Mouse (Mus musculus) forebrain, postnatal 0 days (tissue): ENCODE data around the gene Tmprss6. TPM values are rescaled to one million over a fixed set of nuclear protein-coding genes. Genes with fewer than 3 reads are reported as not detected.

Source experiments
- ATAC-seq: fragments of 200-750 bp; cut with Nextera tagmentation; 2 replicates; pipeline ENCODE4 v1.8.0; 2017; ENCODE audit warnings: mild to moderate bottlenecking, moderate library complexity
- DNase-seq: peaks from one replicate; pipeline ENCODE4 v3.0.0-alpha.2; 2015
- H3K27ac ChIP-seq: fragments of 300-500 bp; sonication (generic); 2 replicates; pipeline ENCODE4 v1.5.1; 2014; ENCODE audit warnings: low read depth, mild to moderate bottlenecking, antibody characterized with exemption, low read length, moderate library complexity, mixed read lengths
- H3K27me3 ChIP-seq: fragments of 300-500 bp; sonication (generic); 2 replicates; pipeline ENCODE4 v1.6.1; 2014; ENCODE audit warnings: mild to moderate bottlenecking, low read length, mixed read lengths; ENCODE audit not compliant: insufficient read depth
- H3K36me3 ChIP-seq: fragments of 300-500 bp; sonication (generic); 2 replicates; pipeline ENCODE4 v1.6.1; 2014; ENCODE audit warnings: mild to moderate bottlenecking, moderate library complexity; ENCODE audit not compliant: insufficient read depth
- H3K4me1 ChIP-seq: fragments of 300-500 bp; sonication (generic); 2 replicates; pipeline ENCODE4 v1.6.1; 2014; ENCODE audit warnings: antibody characterized with exemption; ENCODE audit not compliant: insufficient read depth
- H3K4me2 ChIP-seq: fragments of 300-500 bp; sonication (generic); 2 replicates; pipeline ENCODE4 v1.6.1; 2014; ENCODE audit warnings: low read depth, mild to moderate bottlenecking, moderate library complexity
- H3K4me3 ChIP-seq: fragments of 300-500 bp; sonication (generic); 2 replicates; pipeline ENCODE4 v1.5.1; 2014; ENCODE audit warnings: low read depth, low read length, mixed read lengths
- H3K9ac ChIP-seq: fragments of 300-500 bp; sonication (generic); 2 replicates; pipeline ENCODE4 v1.6.1; 2014; ENCODE audit warnings: mild to moderate bottlenecking
- H3K9me3 ChIP-seq: fragments of 300-500 bp; sonication (generic); 2 replicates; pipeline ENCODE4 v1.6.1; 2016; ENCODE audit warnings: low read length
- CTCF ChIP-seq: sonication (generic); IDR thresholded peaks from 2 replicates; pipeline ENCODE4 v1.5.1; 2016; ENCODE audit warnings: antibody characterized with exemption, control low read depth, low read depth
- WGBS: fragments of 180-500 bp; shearing (Covaris S2); extraction: QIAGEN DNeasy Blood & Tissue Kit; methylation state at CpG from one replicate; pipeline ENCODE4 v1.1.7; 2014; 5-methylcytosine and 5-hydroxymethylcytosine counted together
- polyA plus RNA-seq: library from polyadenylated mRNA; unstranded; fragments of >200 nt; fragmentation: Nextera tagmentation; extraction: Ambion mirVana; gene quantifications from 2 replicates; pipeline ENCODE4 v1.2.1, GENCODE M21; 2015
- total RNA-seq: library from RNA; depleted of rRNA; stranded (reverse); fragments of >200 nt; gene quantifications from 2 replicates; pipeline ENCODE4 v1.2.3, GENCODE M21; 2014

The Tmprss6 gene
- total and polyA plus RNA-seq, 2 experiments from 2014 or later: 0.07 to 0.19 TPM

DNA sequence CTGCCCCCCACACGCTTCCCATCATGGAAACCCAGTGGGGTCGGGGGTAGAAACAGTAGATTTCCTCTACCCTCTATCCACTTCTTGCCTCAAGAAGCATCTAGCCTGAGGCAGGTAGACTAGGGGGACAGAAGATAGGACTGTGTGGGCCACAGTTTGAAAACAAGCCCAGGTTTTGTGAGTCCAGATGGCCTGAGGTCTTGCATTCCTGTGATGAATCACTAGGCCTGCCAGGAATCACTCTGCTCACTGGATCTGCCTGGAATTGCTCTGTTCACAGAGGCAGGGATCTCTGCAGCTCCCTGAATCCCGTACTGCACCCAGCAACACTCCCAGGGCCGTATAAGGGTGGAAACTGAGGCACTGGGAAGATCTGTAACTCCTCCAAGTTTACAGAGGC is 14.9 kb upstream of the Tmprss6 start:
- H3K27ac ChIP-seq: no peak overlapping the region
- 77% methylated on average over 4 of the region's 4 CpGs for WGBS

DNA sequence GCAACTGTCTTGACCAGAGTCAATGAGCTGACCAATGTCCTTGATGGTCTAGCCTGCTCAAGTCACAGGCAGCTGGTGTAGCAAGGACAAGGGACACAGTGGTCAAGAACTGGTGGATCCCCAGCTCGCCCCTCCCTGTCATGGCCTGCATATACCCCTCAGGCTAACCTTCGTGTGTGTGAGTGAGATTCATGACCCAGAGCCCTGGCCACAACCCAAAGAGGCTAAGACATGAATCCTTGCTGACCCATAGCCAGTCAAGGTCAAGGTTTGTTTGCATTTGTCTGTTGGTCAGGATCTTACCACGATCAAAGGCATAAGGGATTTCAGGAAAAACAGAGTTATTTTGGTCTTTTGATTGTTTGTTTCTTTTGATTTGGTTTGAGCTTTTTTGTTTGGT is 14.1 kb upstream of the Tmprss6 start:
- Histone ChIP-seq H3K4me2 (no peak overlapping the region), H3K27ac (no peak overlapping the region), H3K27me3 (no peaks in the 10 kb centered on the region), H3K4me3 (no peak overlapping the region), H3K9me3 (no peaks in the 10 kb centered on the region), H3K36me3 (no peaks in the 10 kb centered on the region), H3K4me1 (no peaks in the 10 kb centered on the region), H3K9ac (no peak overlapping the region)
- no peak for TF ChIP-seq CTCF
- 79% methylated on average over 3 of the region's 3 CpGs for WGBS
- ATAC-seq (no peak), DNase-seq (no peak)

More for the DNA sequence above, 14.9 kb upstream of the Tmprss6 start:
- Histone ChIP-seq H3K4me1 (no peaks in the 10 kb centered on the region), H3K9ac (no peak overlapping the region), H3K4me2 (no peak overlapping the region), H3K9me3 (no peaks in the 10 kb centered on the region), H3K27me3 (no peaks in the 10 kb centered on the region), H3K36me3 (no peaks in the 10 kb centered on the region), H3K4me3 (no peak overlapping the region)
- no peak for TF ChIP-seq CTCF
- ATAC-seq (no peak), DNase-seq (no peak)

- Histone ChIP-seq H3K27ac (no peak overlapping the region), H3K4me3 (no peak overlapping the region), H3K4me1 (no peaks in the 10 kb centered on the region), H3K27me3 (no peaks in the 10 kb centered on the region), H3K9ac (no peak overlapping the region), H3K36me3 (no peaks in the 10 kb centered on the region), H3K9me3 (no peaks in the 10 kb centered on the region), H3K4me2 (no peak overlapping the region)
- WGBS: 55% methylated on average over 9 of the region's 9 CpGs
- no peak for DNase-seq
- no peak for ATAC-seq
- 0 out of 2 replicates have a peak, but pooled peaks have one; percentile 5 for TF ChIP-seq CTCF
Observed at GRCm38 (mm10) chr15:78481448-78482000, 13.1 kb upstream of the Tmprss6 start.

DNA sequence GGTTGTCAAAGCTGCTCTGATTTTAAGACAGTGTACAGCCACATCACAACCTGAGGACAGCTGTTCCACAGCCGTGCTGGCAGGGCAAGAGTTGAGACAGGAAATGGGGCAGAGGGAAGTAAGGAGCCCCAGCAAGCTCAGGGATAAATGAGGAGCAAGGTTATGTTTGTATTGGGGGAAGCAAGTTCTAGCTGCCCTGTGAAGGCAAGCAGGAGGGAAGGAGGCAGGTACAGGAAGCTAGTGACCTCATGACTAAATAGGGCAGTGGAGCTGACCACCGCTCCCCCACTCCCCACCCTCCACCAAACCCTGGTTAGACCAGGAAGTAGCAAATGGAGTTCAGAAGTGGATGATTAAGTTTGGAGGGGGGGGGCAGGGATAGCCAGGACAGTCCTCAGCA is 12.6 kb upstream of the Tmprss6 start:
- no peaks in the 10 kb centered on the region for H3K27me3 ChIP-seq
- no peak for TF ChIP-seq CTCF
- no peaks in the 10 kb centered on the region for H3K36me3 ChIP-seq
- H3K4me3 ChIP-seq: no peak overlapping the region
- H3K4me2 ChIP-seq: no peak overlapping the region
- no peaks in the 10 kb centered on the region for H3K9me3 ChIP-seq
- 83% methylated on average over 2 of the region's 2 CpGs for WGBS
- no peak overlapping the region for H3K9ac ChIP-seq
- no peaks in the 10 kb centered on the region for H3K4me1 ChIP-seq
- no peak overlapping the region for H3K27ac ChIP-seq
- no peak for ATAC-seq
- no peak for DNase-seq

GRCm38 (mm10) chr15:78480111-78480510 is 11.7 kb upstream of the Tmprss6 start:
- Histone ChIP-seq H3K9me3 (no peaks in the 10 kb centered on the region), H3K27me3 (no peaks in the 10 kb centered on the region), H3K4me2 (no peak overlapping the region), H3K4me1 (no peaks in the 10 kb centered on the region), H3K9ac (no peak overlapping the region), H3K36me3 (no peaks in the 10 kb centered on the region), H3K4me3 (no peak overlapping the region), H3K27ac (no peak overlapping the region)
- 76% methylated on average over 7 of the region's 7 CpGs for WGBS
- DNase-seq: no peak
- ATAC-seq: no peak
- TF ChIP-seq CTCF: no peak

GRCm38 (mm10) chr15:78479470-78479869 is 11.0 kb upstream of the Tmprss6 start:
- Histone ChIP-seq H3K9ac (no peak overlapping the region), H3K27ac (no peak overlapping the region), H3K4me1 (no peaks in the 10 kb centered on the region), H3K9me3 (no peaks in the 10 kb centered on the region), H3K4me3 (no peak overlapping the region), H3K4me2 (no peak overlapping the region), H3K36me3 (no peaks in the 10 kb centered on the region), H3K27me3 (no peaks in the 10 kb centered on the region)
- DNase-seq (no peak), ATAC-seq (no peak)
- no peak for TF ChIP-seq CTCF
- 73% methylated on average over 5 of the region's 5 CpGs for WGBS

- Histone ChIP-seq H3K27me3 (no peaks in the 10 kb centered on the region), H3K4me1 (no peaks in the 10 kb centered on the region), H3K27ac (no peak overlapping the region), H3K4me2 (no peak overlapping the region), H3K4me3 (no peak overlapping the region), H3K9ac (no peak overlapping the region), H3K36me3 (no peaks in the 10 kb centered on the region), H3K9me3 (no peaks in the 10 kb centered on the region)
- ATAC-seq: no peak
- no peak for DNase-seq
- TF ChIP-seq CTCF: no peak
- WGBS: 87% methylated on average over 4 of the region's 4 CpGs
Observed at GRCm38 (mm10) chr15:78478073-78478472, 9.6 kb upstream of the Tmprss6 start.
